Mouse (Mus musculus) forebrain, embryonic 12.5 days (tissue): ENCODE data around the gene Zfhx2. TPM values are rescaled to one million over a fixed set of nuclear protein-coding genes. Genes with fewer than 3 reads are reported as not detected.

Experiments used
- ATAC-seq: fragments of 200-750 bp; cut with Nextera tagmentation; 2 replicates; pipeline ENCODE4 v1.8.0; 2017; ENCODE audit warnings: moderate TSS enrichment; ENCODE audit not compliant: low FRiP score
- H3K27ac ChIP-seq: fragments of 300-500 bp; sonication (generic); 2 replicates; pipeline ENCODE4 v1.5.1; 2016; ENCODE audit warnings: mild to moderate bottlenecking
- H3K27me3 ChIP-seq: fragments of 300-500 bp; sonication (generic); 2 replicates; pipeline ENCODE4 v1.6.1; 2016; ENCODE audit warnings: mild to moderate bottlenecking
- H3K36me3 ChIP-seq: fragments of 300-500 bp; sonication (generic); replicated peaks from 2 replicates; pipeline ENCODE4 v1.6.1; 2016; ENCODE audit warnings: mild to moderate bottlenecking
- H3K4me1 ChIP-seq: fragments of 300-500 bp; sonication (generic); 2 replicates; pipeline ENCODE4 v1.6.1; 2016
- H3K4me2 ChIP-seq: fragments of 300-500 bp; sonication (generic); 2 replicates; pipeline ENCODE4 v1.6.1; 2016; ENCODE audit warnings: mild to moderate bottlenecking, moderate library complexity
- H3K4me3 ChIP-seq: fragments of 300-500 bp; sonication (generic); replicated peaks from 2 replicates; pipeline ENCODE4 v1.5.1; 2016; ENCODE audit warnings: mild to moderate bottlenecking
- H3K9ac ChIP-seq: fragments of 300-500 bp; sonication (generic); 2 replicates; pipeline ENCODE4 v1.6.1; 2016; ENCODE audit warnings: mild to moderate bottlenecking
- H3K9me3 ChIP-seq: fragments of 300-500 bp; sonication (generic); 2 replicates; pipeline ENCODE4 v1.6.1; 2016
- WGBS: fragments of 180-500 bp; shearing (Covaris S2); methylation state at CpG from one replicate; pipeline ENCODE4 v1.1.7; 2016; 5-methylcytosine and 5-hydroxymethylcytosine counted together
- polyA plus RNA-seq: library from polyadenylated mRNA; unstranded; fragments of >200 nt; fragmentation: Nextera tagmentation; extraction: Ambion mirVana; gene quantifications from 2 replicates; pipeline ENCODE4 v1.2.1, GENCODE M21; 2016

Zfhx2 gene
- polyA plus RNA-seq, 1 experiment from 2014 or later: 26.3 TPM

DNA sequence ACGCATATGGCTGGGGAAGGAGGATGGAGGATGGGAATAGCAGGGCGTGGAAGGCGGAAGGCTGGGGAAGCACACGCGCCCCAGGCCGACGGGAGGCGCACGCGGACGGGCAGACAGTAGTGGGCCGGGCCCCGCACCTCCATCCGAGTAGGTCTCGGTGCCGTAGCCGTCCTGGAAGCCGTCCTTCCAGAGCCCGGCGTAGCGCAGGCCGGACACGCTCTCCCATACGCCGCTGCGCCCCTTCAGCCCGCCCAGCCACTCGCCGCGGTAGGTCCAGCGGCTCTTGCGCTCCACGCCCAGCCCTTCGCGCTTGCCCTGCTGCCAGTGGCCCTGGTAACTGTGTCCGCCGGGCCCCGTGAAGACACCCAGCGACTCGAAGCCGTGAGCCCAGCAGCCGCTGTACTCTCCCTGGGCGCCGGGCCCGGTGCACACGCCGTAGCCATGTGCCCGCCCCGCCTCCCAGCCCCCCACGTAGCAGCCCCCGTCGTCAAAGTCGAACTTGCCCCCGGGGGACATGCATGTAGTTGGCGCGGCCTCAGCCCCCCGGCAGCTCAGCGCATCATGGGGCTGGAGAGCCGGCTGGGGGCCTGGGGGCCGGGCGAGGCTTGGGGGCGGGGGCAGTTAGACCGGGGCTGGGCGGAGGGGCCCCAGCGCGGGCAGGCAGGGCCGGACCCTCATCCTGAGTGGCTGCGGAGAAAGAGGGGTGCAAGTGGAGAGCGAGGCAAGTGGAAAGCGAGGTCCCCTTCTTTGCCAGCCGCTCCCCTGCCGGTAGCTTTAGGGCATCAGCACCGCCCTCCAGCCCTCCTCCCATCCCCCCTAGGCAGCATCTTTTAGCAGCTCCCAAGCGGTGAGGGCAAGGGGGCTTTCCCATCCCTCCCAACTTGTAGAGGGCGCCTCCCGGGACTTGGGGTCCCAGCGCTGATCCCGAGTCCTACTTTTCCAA lies 22.9 kb upstream of the Zfhx2 start:
- H3K27ac ChIP-seq: peak overlapping the region; percentile 76
- H3K36me3 ChIP-seq: no peaks in the 10 kb centered on the region
- peak overlapping the region; percentile 94 for H3K4me2 ChIP-seq
- peak overlapping the region; percentile 81 for H3K9ac ChIP-seq
- under 1% methylated on average over 76 of the region's 78 CpGs for WGBS
- H3K9me3 ChIP-seq: no peaks in the 10 kb centered on the region
- peaks cover 46% of the 10 kb centered on the region for H3K4me1 ChIP-seq
- peak overlapping the region; percentile 62 for H3K4me3 ChIP-seq
- peaks cover 73% of the 10 kb centered on the region for H3K27me3 ChIP-seq
- peak; percentile 59 for ATAC-seq

DNA sequence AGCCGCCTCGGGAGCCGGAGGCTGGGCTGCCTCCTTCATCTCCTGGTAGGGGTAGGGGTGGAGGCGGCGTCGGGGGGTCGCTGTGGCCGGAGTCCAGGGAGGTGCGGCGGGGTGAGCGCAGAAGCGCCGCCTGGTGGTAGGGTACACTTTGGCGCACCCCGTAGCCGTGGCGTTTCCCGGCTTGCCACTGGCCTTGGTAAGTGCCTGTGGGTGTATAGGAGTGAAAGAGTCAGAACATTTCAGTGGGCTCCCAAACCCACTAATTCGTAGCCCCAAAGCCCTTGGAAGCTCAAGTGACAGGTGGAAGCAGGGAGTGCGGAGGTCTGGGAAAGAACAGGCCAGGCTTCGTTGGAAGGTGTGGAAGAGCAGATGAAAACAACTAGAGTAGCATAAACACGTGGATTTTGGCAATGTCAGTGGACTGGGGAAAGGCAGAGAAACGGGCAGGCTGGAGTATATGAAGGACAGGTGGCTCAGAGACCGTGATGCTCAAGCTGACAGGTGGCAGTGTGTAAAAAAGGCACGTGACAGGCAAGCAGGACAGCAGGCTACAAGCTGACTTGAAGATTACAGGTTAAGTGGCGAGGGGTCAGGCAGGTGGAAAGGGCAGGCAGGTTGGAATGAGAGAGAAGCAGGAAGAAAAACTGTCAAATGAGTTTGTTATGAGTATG lies 22.0 kb upstream of the Zfhx2 start:
- Histone ChIP-seq H3K27ac (peak overlapping the region; percentile 76), H3K4me2 (peak overlapping the region; percentile 94), H3K36me3 (no peaks in the 10 kb centered on the region), H3K4me3 (peak overlapping the region; percentile 62), H3K27me3 (peaks cover 79% of the 10 kb centered on the region), H3K4me1 (peaks cover 55% of the 10 kb centered on the region), H3K9me3 (no peaks in the 10 kb centered on the region), H3K9ac (peak overlapping the region; percentile 81; the same call in 1 of the 2 replicates)
- no peak for ATAC-seq
- WGBS: 21% methylated on average over 26 of the region's 26 CpGs

DNA sequence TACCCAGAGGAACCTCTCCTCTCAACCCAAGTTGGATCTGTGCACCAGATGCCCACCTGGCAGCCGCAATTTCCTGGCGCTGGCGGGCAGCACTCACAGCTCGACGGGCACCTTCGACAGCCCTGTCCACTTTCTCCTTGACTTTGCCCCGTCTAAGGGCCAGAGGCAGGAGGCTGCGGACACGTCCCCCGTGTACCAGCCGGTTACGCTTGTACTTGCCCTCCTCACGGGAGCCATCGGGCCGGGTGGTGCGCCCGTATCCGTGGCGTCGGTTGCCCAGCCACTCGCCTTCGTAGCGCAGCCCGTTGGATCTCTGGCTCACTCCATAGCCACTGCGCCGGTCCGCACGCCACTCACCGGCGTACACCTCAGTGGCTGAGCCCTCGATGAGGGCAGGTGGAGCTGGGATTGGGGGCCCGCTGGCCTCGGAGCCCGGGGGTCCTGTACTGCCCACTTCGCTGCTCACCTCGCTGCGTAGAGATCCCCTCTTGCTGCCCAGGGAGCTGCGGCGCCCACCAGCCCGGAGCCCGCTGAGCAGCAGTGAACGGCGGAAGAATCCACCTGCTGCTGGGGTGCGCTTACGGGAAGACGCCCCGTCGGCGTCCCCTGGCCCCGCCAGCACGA lies 21.3 kb upstream of the Zfhx2 start:
- no peak for ATAC-seq
- Histone ChIP-seq H3K27ac (no peak overlapping the region), H3K9ac (no peak overlapping the region), H3K36me3 (no peaks in the 10 kb centered on the region), H3K4me1 (peaks cover 62% of the 10 kb centered on the region), H3K27me3 (peaks cover 76% of the 10 kb centered on the region), H3K4me2 (peak overlapping the region; percentile 94), H3K4me3 (peak overlapping the region; percentile 62), H3K9me3 (no peaks in the 10 kb centered on the region)
- 70% methylated on average over 51 of the region's 51 CpGs for WGBS

GRCm38 (mm10) chr14:55111720-55112119 lies 19.6 kb upstream of the Zfhx2 start:
- Histone ChIP-seq H3K9ac (no peak overlapping the region), H3K4me2 (no peak overlapping the region), H3K9me3 (no peaks in the 10 kb centered on the region), H3K27me3 (peaks cover 68% of the 10 kb centered on the region), H3K36me3 (no peaks in the 10 kb centered on the region), H3K27ac (no peak overlapping the region), H3K4me1 (peaks cover 64% of the 10 kb centered on the region), H3K4me3 (no peak overlapping the region)
- no peak for ATAC-seq
- 89% methylated on average over 2 of the region's 2 CpGs for WGBS

DNA sequence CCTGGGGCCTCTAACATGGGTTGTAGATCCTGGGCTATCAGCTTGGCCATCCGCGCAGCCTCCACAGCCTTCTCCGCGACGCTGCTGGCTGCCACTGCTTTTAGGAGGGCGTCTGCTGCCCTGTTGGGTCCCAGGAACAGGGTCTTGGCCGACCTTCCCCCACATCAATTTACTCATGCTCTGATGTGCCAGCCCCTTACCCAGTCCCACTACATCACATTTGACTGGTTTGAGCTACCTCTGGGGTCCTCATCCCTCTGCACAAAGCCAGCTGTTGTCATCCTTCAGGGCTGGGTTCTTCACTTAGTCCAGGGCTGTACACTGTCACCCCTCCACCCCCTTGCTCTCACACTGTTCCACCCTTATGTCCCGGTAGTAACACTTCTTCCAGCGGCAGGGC lies 18.0 kb upstream of the Zfhx2 start:
- H3K4me3 ChIP-seq: no peak overlapping the region
- H3K4me1 ChIP-seq: peaks cover 64% of the 10 kb centered on the region
- H3K4me2 ChIP-seq: no peak overlapping the region
- peaks cover 52% of the 10 kb centered on the region for H3K27me3 ChIP-seq
- H3K36me3 ChIP-seq: no peaks in the 10 kb centered on the region
- ATAC-seq: no peak
- WGBS: 33% methylated on average over 9 of the region's 9 CpGs
- no peak overlapping the region for H3K9ac ChIP-seq
- H3K27ac ChIP-seq: no peak overlapping the region
- H3K9me3 ChIP-seq: no peaks in the 10 kb centered on the region

GRCm38 (mm10) chr14:55109048-55109873 lies 17.1 kb upstream of the Zfhx2 start:
- Histone ChIP-seq H3K27ac (peak overlapping the region; percentile 80; the same call in 1 of the 2 replicates), H3K4me1 (peaks cover 59% of the 10 kb centered on the region), H3K27me3 (peaks cover 45% of the 10 kb centered on the region), H3K4me3 (no peak overlapping the region), H3K4me2 (peak overlapping the region; percentile 38), H3K9ac (0 out of 2 replicates have a peak overlapping the region, but pooled peaks have one; percentile 21), H3K36me3 (no peaks in the 10 kb centered on the region), H3K9me3 (no peaks in the 10 kb centered on the region)
- 10% methylated on average over 21 of the region's 21 CpGs for WGBS
- no peak for ATAC-seq

DNA sequence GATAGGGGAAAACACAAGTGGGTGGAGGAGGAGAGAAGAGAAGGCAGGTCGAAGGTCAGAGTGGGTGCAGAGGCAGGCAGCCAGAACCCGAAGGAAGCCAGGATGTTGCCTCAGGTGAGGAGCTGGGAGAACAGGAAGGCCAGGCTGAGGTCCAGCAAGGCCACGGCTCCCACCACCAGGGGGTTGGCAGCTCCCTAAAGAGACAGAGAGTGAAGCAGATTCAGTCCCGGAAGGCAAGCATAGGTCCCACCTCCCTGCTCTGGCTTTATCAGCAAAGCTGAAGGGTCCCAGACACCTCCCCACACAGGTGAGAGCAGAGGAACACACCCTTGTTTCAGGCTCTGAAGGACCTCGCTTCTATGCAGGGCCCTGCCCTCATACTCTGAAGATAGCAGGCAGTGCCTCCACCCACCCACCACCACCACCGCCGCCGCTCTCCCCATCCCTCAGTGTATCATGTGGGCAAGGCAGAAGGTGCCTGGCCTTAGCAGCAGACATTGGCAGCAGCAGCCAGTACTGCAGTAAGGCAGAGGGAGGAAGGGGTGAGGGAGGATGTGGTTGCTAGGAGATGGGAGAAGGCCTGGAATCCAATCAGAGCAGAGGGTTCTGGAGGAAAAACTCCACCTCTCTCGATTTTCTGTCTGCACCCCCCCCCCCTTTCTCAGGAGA lies 16.2 kb upstream of the Zfhx2 start:
- peak overlapping the region; percentile 26; the same call in 1 of the 2 replicates for H3K9ac ChIP-seq
- H3K4me1 ChIP-seq: peaks cover 50% of the 10 kb centered on the region
- ATAC-seq: peak; percentile 80
- H3K36me3 ChIP-seq: no peaks in the 10 kb centered on the region
- no peaks in the 10 kb centered on the region for H3K9me3 ChIP-seq
- peak overlapping the region; percentile 21 for H3K4me2 ChIP-seq
- H3K27ac ChIP-seq: peak overlapping the region; percentile 80
- H3K27me3 ChIP-seq: peaks cover 35% of the 10 kb centered on the region
- H3K4me3 ChIP-seq: 0 out of 2 replicates have a peak overlapping the region, but pooled peaks have one; percentile 5
- WGBS: 44% methylated on average over 9 of the region's 9 CpGs

DNA sequence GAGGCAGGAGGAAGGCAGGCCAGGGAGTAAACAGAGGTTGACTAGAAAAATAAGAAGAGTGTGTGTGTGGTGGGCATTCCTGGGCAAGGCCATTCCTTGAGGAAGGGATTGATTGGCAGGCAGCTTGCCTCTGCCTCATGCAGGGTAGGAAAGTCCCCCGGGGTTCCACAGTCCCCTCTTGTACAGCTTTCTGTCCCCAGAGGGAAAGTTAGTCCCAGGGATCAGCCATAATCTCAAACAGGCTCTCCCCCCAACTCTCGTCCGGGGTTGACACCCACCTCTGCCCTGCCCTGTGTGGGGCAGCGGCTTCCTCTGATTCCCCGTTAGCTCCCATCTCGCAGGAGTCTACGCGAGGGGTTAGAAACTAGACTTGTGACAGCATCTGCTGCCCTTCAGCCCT lies 14.9 kb upstream of the Zfhx2 start:
- Histone ChIP-seq H3K9me3 (no peaks in the 10 kb centered on the region), H3K36me3 (no peaks in the 10 kb centered on the region), H3K4me3 (no peak overlapping the region), H3K9ac (no peak overlapping the region), H3K27me3 (peaks cover 26% of the 10 kb centered on the region), H3K4me1 (peaks cover 47% of the 10 kb centered on the region), H3K4me2 (no peak overlapping the region; the same call in 1 of the 2 replicates), H3K27ac (no peak overlapping the region)
- 68% methylated on average over 8 of the region's 8 CpGs for WGBS
- ATAC-seq: no peak

GRCm38 (mm10) chr14:55105836-55106809 lies 14.0 kb upstream of the Zfhx2 start, which contains the start of gene Ap1g2:
Gene Ap1g2 (minus strand): TSS chr14:55106593.
- WGBS: under 1% methylated on average over 39 of the region's 39 CpGs
- Histone ChIP-seq H3K9me3 (no peaks in the 10 kb centered on the region), H3K27me3 (peaks cover 25% of the 10 kb centered on the region), H3K27ac (peak within 1 kb of the TSS; percentile 59; the same call in 1 of the 2 replicates), H3K4me3 (peak within 1 kb of the TSS; percentile 48), H3K4me1 (peaks cover 47% of the 10 kb centered on the region), H3K4me2 (peak within 1 kb of the TSS; percentile 95), H3K36me3 (0 out of 2 replicates have a peak, but pooled peaks cover under 1% of the 10 kb centered on the region), H3K9ac (peak within 1 kb of the TSS; percentile 70)
- ATAC-seq: peak; percentile 69

DNA sequence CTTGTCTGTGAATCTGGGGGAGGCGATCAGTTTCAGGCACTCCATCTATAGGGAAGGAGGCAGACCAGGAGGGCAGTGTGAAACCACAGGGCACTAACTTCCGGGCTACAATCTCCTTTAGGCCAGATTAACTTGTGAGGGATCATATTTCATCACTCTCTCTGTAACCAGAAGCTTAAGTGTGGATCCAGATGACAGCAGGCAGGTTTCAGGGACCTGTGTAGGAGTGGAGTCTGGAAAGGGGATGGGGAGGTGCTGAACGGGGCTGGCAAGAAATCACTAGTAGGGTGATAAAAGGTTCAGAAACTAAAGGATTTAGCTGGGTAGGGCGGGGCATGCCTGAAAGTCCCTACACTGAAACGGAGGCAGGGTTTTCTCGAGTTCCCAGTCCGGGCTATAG lies 13.3 kb upstream of the Zfhx2 start:
- Histone ChIP-seq H3K4me2 (peak overlapping the region; percentile 95), H3K27me3 (peaks cover 17% of the 10 kb centered on the region), H3K4me3 (peak overlapping the region; percentile 48), H3K9ac (peak overlapping the region; percentile 70), H3K4me1 (peaks cover 46% of the 10 kb centered on the region), H3K36me3 (peaks cover 3% of the 10 kb centered on the region; the same call in 1 of the 2 replicates), H3K27ac (no peak overlapping the region), H3K9me3 (no peaks in the 10 kb centered on the region)
- no peak for ATAC-seq
- WGBS: 6% methylated on average over 7 of the region's 7 CpGs
